Mouse (Mus musculus) splenic B cell, adult 2 months (primary cell): ENCODE measurements around the gene Slc38a8.

Source experiments
- DNase-seq: peaks from one replicate; pipeline ENCODE4 v3.0.0-alpha.2; 2011; ENCODE audit warnings: low read depth, low spot score
- H3K27me3 ChIP-seq: 2 replicates; pipeline ENCODE4 v1.6.1; 2012; ENCODE audit warnings: mild to moderate bottlenecking, low read length, moderate library complexity, mixed read lengths; ENCODE audit not compliant: control insufficient read depth, poor library complexity, insufficient read depth, severe bottlenecking
- H3K36me3 ChIP-seq: 2 replicates; pipeline ENCODE4 v1.6.1; 2012; ENCODE audit warnings: mild to moderate bottlenecking, low read length, moderate library complexity, mixed read lengths; ENCODE audit not compliant: control insufficient read depth, poor library complexity, insufficient read depth, severe bottlenecking

Gene Slc38a8

GRCm38 (mm10) chr8:119438876-119439275 is 62.6 kb downstream of the Slc38a8 start:
- DNase-seq = no peak

GRCm38 (mm10) chr8:119437506-119437905 is 64.0 kb downstream of the Slc38a8 start:
- peak; percentile 62 for DNase-seq
- H3K27me3 ChIP-seq = no peaks in the 10 kb centered on the region

More at GRCm38 (mm10) chr8:119438876-119439275, 62.6 kb downstream of the Slc38a8 start:
- Histone ChIP-seq H3K36me3 (no peaks in the 10 kb centered on the region), H3K27me3 (no peaks in the 10 kb centered on the region)

DNA sequence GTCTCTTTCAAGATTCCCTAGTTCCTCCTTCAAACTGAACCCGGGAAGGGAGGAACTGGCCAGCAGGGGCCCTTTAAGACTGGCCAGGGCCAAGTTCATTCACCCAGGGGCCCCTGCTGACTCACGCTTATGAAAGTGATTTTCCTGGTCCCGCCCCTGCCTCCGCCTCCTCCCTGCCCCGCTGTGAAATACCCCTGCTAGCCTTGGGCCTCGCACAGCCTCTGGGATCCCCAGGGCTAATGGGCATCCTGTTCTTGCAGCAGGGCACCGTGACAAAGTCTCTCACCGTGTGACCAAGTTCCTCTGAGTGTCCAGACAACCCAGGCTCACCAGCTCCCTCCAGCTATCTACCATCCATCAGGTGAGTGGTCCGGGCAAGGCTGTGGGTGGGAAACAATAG is 64.6 kb downstream of the Slc38a8 start:
- no peaks in the 10 kb centered on the region for H3K27me3 ChIP-seq
- DNase-seq = peak; percentile 58
- no peaks in the 10 kb centered on the region for H3K36me3 ChIP-seq

More at GRCm38 (mm10) chr8:119437506-119437905, 64.0 kb downstream of the Slc38a8 start:
- no peaks in the 10 kb centered on the region for H3K36me3 ChIP-seq

- H3K27me3 ChIP-seq = no peaks in the 10 kb centered on the region
- H3K36me3 ChIP-seq = no peaks in the 10 kb centered on the region
- no peak for DNase-seq
Observed at GRCm38 (mm10) chr8:119436331-119436730, 65.2 kb downstream of the Slc38a8 start.

GRCm38 (mm10) chr8:119435527-119435926 is 66.0 kb downstream of the Slc38a8 start:
- DNase-seq = no peak
- Histone ChIP-seq H3K27me3 (no peaks in the 10 kb centered on the region), H3K36me3 (no peaks in the 10 kb centered on the region)

- Histone ChIP-seq H3K27me3 (no peaks in the 10 kb centered on the region), H3K36me3 (no peaks in the 10 kb centered on the region)
- no peak for DNase-seq
Observed at GRCm38 (mm10) chr8:119434569-119434968, 66.9 kb downstream of the Slc38a8 start.

DNA sequence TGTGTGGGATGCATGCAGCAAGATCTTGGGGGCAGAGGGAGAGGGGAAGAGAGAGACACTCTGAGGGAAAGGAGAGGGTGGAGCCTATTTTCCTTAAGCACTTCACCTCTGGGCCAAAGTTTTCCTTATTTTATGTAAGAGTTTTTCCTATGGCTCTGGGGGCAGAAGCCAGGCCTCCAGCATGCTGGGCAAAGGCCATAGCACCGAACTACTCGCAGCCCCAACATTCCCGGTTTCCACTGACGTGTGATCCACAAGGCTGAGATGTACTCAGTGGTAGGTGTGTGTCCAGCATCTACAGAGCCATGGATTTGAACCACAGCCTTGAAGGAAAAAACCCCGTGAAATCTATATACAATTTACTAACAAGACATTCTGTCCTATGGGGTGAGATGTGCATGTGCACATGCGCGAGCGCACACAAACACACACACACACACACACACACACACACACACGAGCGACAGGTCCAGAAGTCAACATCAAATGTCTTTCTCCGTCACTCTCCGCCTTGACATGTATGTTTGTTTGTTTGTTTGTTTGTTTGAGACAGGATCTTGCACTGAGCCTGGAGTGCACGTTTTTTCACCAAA is 67.8 kb downstream of the Slc38a8 start, which contains the start of gene Osgin1:
Osgin1 (plus strand) TSS at position 543 of the 593 bp plus-strand sequence.
- DNase-seq = no peak
- Histone ChIP-seq H3K36me3 (no peaks in the 10 kb centered on the region), H3K27me3 (no peaks in the 10 kb centered on the region)

- Histone ChIP-seq H3K36me3 (no peaks in the 10 kb centered on the region), H3K27me3 (no peaks in the 10 kb centered on the region)
- no peak for DNase-seq
Observed at GRCm38 (mm10) chr8:119432372-119432771, 69.1 kb downstream of the Slc38a8 start.

- Histone ChIP-seq H3K36me3 (no peaks in the 10 kb centered on the region), H3K27me3 (no peaks in the 10 kb centered on the region)
- no peak for DNase-seq
Observed at GRCm38 (mm10) chr8:119430690-119431089, 70.8 kb downstream of the Slc38a8 start.

- Histone ChIP-seq H3K27me3 (no peaks in the 10 kb centered on the region), H3K36me3 (no peaks in the 10 kb centered on the region)
- no peak for DNase-seq
Observed at GRCm38 (mm10) chr8:119430250-119430649, 71.2 kb downstream of the Slc38a8 start.
